Mouse (Mus musculus) ES-E14 (cell line): ENCODE results near the gene Tbl1x. TPM values are rescaled to one million over a fixed set of nuclear protein-coding genes. Genes with fewer than 3 reads are reported as not detected.

ENCODE experiments used
- DNase-seq: peaks from one replicate; pipeline ENCODE4 v3.0.0-alpha.2; 2013; ENCODE audit warnings: low read depth, low spot score
- H3K27ac ChIP-seq: 2 replicates; pipeline ENCODE4 v1.5.1; 2012; ENCODE audit warnings: low read depth, mild to moderate bottlenecking, low read length, moderate library complexity, mixed read lengths; ENCODE audit not compliant: poor library complexity, insufficient read depth, severe bottlenecking
- H3K36me3 ChIP-seq: 2 replicates; pipeline ENCODE4 v1.6.1; 2012; ENCODE audit warnings: mild to moderate bottlenecking, low read length, moderate library complexity, mixed read lengths; ENCODE audit not compliant: control insufficient read depth, poor library complexity, insufficient read depth, severe bottlenecking
- H3K4me1 ChIP-seq, 2 experiments: fragments of 150-350 bp in 1 of 2; sonication (generic) in 1 of 2; 2 replicates each; pipeline ENCODE4 v1.6.1; 2012; ENCODE audit warnings: low read length in 2 of 2, mild to moderate bottlenecking in 1 of 2, mixed read lengths in 1 of 2; ENCODE audit not compliant: control insufficient read depth in 2 of 2, insufficient read depth in 2 of 2, poor library complexity in 1 of 2
- H3K4me3 ChIP-seq, 2 experiments: fragments of 150-350 bp in 1 of 2; sonication (generic) in 1 of 2; 2 replicates each; pipeline ENCODE4 v1.5.1; 2012; ENCODE audit warnings: low read length in 2 of 2, low read depth in 1 of 2, mild to moderate bottlenecking in 1 of 2, mixed read lengths in 1 of 2; ENCODE audit not compliant: insufficient read depth in 1 of 2, poor library complexity in 1 of 2, severe bottlenecking in 1 of 2
- H3K9ac ChIP-seq: 2 replicates; pipeline ENCODE4 v1.6.1; 2012; ENCODE audit warnings: low read depth, mild to moderate bottlenecking, low read length, mixed read lengths; ENCODE audit not compliant: poor library complexity, insufficient read depth, severe bottlenecking
- H3K9me3 ChIP-seq: fragments of 150-350 bp; sonication (generic); 2 replicates; pipeline ENCODE4 v1.6.1; 2012; ENCODE audit warnings: low read depth, mild to moderate bottlenecking, low read length; ENCODE audit not compliant: control insufficient read depth, insufficient read depth
- CHD2 ChIP-seq: IDR thresholded peaks from 2 replicates; pipeline ENCODE4 v1.6.1; 2014; ENCODE audit warnings: mild to moderate bottlenecking, low read depth, low read length, inconsistent platforms
- HCFC1 ChIP-seq: IDR thresholded peaks from 2 replicates; pipeline ENCODE4 v1.6.1; 2012; ENCODE audit warnings: low read length, inconsistent platforms, borderline replicate concordance; ENCODE audit not compliant: insufficient read depth
- MAFK ChIP-seq: IDR thresholded peaks from 2 replicates; pipeline ENCODE4 v1.6.1; 2014; ENCODE audit warnings: mild to moderate bottlenecking, low read depth, low read length, inconsistent platforms; ENCODE audit not compliant: insufficient read depth
- ZC3H11A ChIP-seq: IDR thresholded peaks from 2 replicates; pipeline ENCODE4 v1.6.1; 2012; ENCODE audit warnings: low read depth, mild to moderate bottlenecking, inconsistent platforms, low read length, borderline replicate concordance
- ZNF384 ChIP-seq: IDR thresholded peaks from 2 replicates; pipeline ENCODE4 v1.6.1; 2012; ENCODE audit warnings: low read depth, low read length, inconsistent platforms
- in situ Hi-C, 2 experiments: fragments of 600-800 bp; cut with MboI; formaldehyde crosslinking; loops; one replicate each; pipeline ENCODE4 v1.15.1; 2025; ENCODE audit warnings: low sequenced_read_pairs in 2 of 2, inconsistent platforms in 1 of 2; ENCODE audit not compliant: unreplicated experiment in 2 of 2
- total RNA-seq: library from RNA; depleted of rRNA; stranded (reverse); fragments of 300-350 nt; gene quantifications from 2 replicates; pipeline ENCODE4 v1.2.3, GENCODE M21; 2012

Gene Tbl1x
- total RNA-seq, 1 experiment: 35.5 TPM

- in situ Hi-C loops: loop anchor here in 1 of 2 experiments (25.0 kb wide), 1 partner anchor 224 kb away; no protein-coding TSS in a partner anchor
- no peak overlapping the region for H3K4me3 ChIP-seq
- DNase-seq: no peak
- no peaks in the 10 kb centered on the region for H3K9me3 ChIP-seq
- TF ChIP-seq CHD2 (no peak), MAFK (no peak), ZC3H11A (no peak), HCFC1 (no peak), ZNF384 (no peak)
- no peak overlapping the region for H3K9ac ChIP-seq
- H3K36me3 ChIP-seq: no peaks in the 10 kb centered on the region
- no peak overlapping the region for H3K27ac ChIP-seq
- no peaks in the 10 kb centered on the region for H3K4me1 ChIP-seq
These were observed 125.7 kb downstream of the Tbl1x start for GRCm38 (mm10) chrX:77636499-77636898.

- peak; percentile 8 for DNase-seq
- H3K4me3 ChIP-seq: no peak overlapping the region
- no peaks in the 10 kb centered on the region for H3K4me1 ChIP-seq
- no peak overlapping the region for H3K27ac ChIP-seq
- in situ Hi-C loops: loop anchor here in 1 of 2 experiments (25.0 kb wide), 1 partner anchor 226 kb away; no protein-coding TSS in a partner anchor
- TF ChIP-seq ZC3H11A (peak; percentile 43; the same call in 1 of the 2 replicates), CHD2 (no peak), HCFC1 (no peak), MAFK (no peak), ZNF384 (no peak)
- H3K36me3 ChIP-seq: no peaks in the 10 kb centered on the region
- H3K9ac ChIP-seq: no peak overlapping the region
- no peaks in the 10 kb centered on the region for H3K9me3 ChIP-seq
These were observed 127.3 kb downstream of the Tbl1x start for GRCm38 (mm10) chrX:77638076-77638475.

GRCm38 (mm10) chrX:77640301-77640700, 129.5 kb downstream of the Tbl1x start:
- no peak for TF ChIP-seq ZC3H11A
- TF ChIP-seq ZNF384: no peak
- no peak for TF ChIP-seq HCFC1
- no peak for TF ChIP-seq MAFK
- no peak for TF ChIP-seq CHD2
- DNase-seq: no peak
- in situ Hi-C loops: loop anchor here in 1 of 2 experiments (25.0 kb wide), 1 partner anchor 228 kb away; no protein-coding TSS in a partner anchor
- H3K36me3 ChIP-seq: no peaks in the 10 kb centered on the region
- no peaks in the 10 kb centered on the region for H3K4me1 ChIP-seq
- no peaks in the 10 kb centered on the region for H3K9me3 ChIP-seq
- no peak overlapping the region for H3K4me3 ChIP-seq
- no peak overlapping the region for H3K27ac ChIP-seq
- H3K9ac ChIP-seq: no peak overlapping the region

GRCm38 (mm10) chrX:77646164-77646563, 135.4 kb downstream of the Tbl1x start:
- peaks cover 10% of the 10 kb centered on the region for H3K36me3 ChIP-seq

GRCm38 (mm10) chrX:77650246-77650645, 139.4 kb downstream of the Tbl1x start:
- TF ChIP-seq ZNF384 (no peak), MAFK (no peak), CHD2 (no peak)
- no peak overlapping the region for H3K9ac ChIP-seq
- no peaks in the 10 kb centered on the region for H3K4me1 ChIP-seq
- no peaks in the 10 kb centered on the region for H3K9me3 ChIP-seq
- in situ Hi-C loops: no loop called here
- DNase-seq: no peak
- no peak overlapping the region for H3K4me3 ChIP-seq
- no peak overlapping the region for H3K27ac ChIP-seq
- peaks cover 14% of the 10 kb centered on the region for H3K36me3 ChIP-seq

More at GRCm38 (mm10) chrX:77646164-77646563, 135.4 kb downstream of the Tbl1x start:
- Histone ChIP-seq H3K4me3 (no peak overlapping the region), H3K9ac (no peak overlapping the region), H3K4me1 (no peaks in the 10 kb centered on the region), H3K9me3 (no peaks in the 10 kb centered on the region), H3K27ac (no peak overlapping the region)
- in situ Hi-C loops: loop anchor here in 1 of 2 experiments (25.0 kb wide), 1 partner anchor 234 kb away; no protein-coding TSS in a partner anchor
- TF ChIP-seq CHD2: no peak
- no peak for TF ChIP-seq HCFC1
- no peak for TF ChIP-seq ZNF384
- no peak for TF ChIP-seq MAFK
- TF ChIP-seq ZC3H11A: no peak
- DNase-seq: no peak
